In the genomic region with DNA sequence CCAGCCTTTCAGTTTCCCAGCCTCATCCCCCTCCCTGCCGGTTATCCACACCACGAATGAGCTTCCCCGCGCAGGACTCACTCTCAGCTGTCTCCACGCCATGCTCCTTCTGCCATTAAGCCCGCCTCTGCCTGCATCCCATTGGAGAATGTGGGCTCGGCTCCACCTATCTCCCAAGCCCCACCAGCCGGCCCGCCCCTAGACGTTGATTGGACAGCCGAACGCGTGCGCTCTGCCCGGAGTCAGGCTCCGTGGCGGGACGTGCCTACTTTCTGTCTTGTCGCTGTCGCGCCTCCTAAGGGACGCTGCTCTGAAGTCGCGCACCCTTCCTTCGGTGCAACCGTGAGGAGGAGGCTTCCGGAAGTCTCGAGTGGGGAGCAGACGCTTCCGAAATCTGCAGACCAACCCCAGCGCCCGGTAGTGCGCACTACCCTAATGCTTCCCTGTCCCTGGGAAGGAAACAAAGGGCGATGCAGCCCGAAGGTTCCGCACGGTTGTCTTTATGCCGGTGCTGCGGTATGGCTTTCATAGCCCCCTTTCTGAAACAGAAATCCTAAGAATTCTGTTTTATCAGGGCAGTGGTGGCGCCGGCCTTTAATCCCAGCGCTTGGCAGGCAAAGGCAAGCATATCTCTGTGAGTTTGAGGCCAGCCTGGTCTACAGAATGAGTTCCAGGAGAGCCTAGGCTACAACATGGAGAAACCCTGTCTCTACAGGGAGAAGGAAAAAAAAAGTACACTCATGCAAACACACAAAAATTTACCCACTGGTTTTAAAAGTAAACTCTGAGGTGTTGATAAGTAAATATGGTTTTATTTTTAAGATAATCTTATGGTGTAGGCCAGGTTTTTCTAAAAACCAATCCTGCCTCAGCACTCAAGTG, we compare ENCODE assay signal across 8 mouse cellular contexts. TPM values are rescaled to one million over a fixed set of nuclear protein-coding genes. Genes with fewer than 3 reads are reported as not detected.
DNase-seq lines count a peak whose midpoint lies in the region; ATAC-seq lines count a peak whose summit lies in the region.

A gene (minus strand): TSS at position 403 of the 882 bp plus-strand sequence.

- peaks cover 5% of the 10 kb centered on the region; the same call in 1 of the 2 replicates for H3K36me3 ChIP-seq in hindbrain, embryonic 15.5 days

- peak; percentile 100 for ATAC-seq in hindbrain, embryonic 15.5 days (ENCODE audit: low FRiP score, low read depth)

- peak within 1 kb of the TSS; percentile 63 for H3K9ac ChIP-seq in hindbrain, embryonic 15.5 days

- DNase-seq in T-cell, adult 2 months (ENCODE audit: low spot score): peak; percentile 98
- peak; percentile 95 to 97 for DNase-seq in cerebellum, postnatal 36 days
- DNase-seq in frontal cortex, postnatal 36 days (ENCODE audit: low spot score in 2 of 2): peak; percentile 97 to 98
- DNase-seq in left cerebral cortex, adult 11 months (ENCODE audit: low spot score): peak; percentile 96
- peak; percentile 97 to 98 for DNase-seq in lung, postnatal 4 days
- peak; percentile 92 for DNase-seq in retina, postnatal 7 days (ENCODE audit: low read depth, low spot score)
- peak; percentile 91 for DNase-seq in urinary bladder, adult 2 months (ENCODE audit: low spot score)

- peak within 1 kb of the TSS; percentile 56 for H3K4me3 ChIP-seq in hindbrain, embryonic 15.5 days

- H3K4me2 ChIP-seq in hindbrain, embryonic 15.5 days: peak within 1 kb of the TSS; percentile 77

- no peaks in the 10 kb centered on the region for H3K27me3 ChIP-seq in hindbrain, embryonic 15.5 days

- H3K9me3 ChIP-seq in hindbrain, embryonic 15.5 days: no peaks in the 10 kb centered on the region

- H3K4me1 ChIP-seq in hindbrain, embryonic 15.5 days (replicated peaks): peaks cover 13% of the 10 kb centered on the region

- H3K27ac ChIP-seq in hindbrain, embryonic 15.5 days (replicated peaks): peak within 1 kb of the TSS; percentile 90

- WGBS in hindbrain, embryonic 15.5 days: 0% methylated on average over 42 of the region's 42 CpGs

RNA-seq across cellular contexts. Expression of the gene that starts here (rescaled TPM):
- 30.5 and 31.1 TPM in 2 replicates for polyA plus RNA-seq in hindbrain, embryonic 15.5 days (2015; fragmentation: Nextera tagmentation; extraction: Ambion mirVana)
- polyA plus RNA-seq in urinary bladder, adult 2 months (2012; rRNA removed): 20.6 and 26.5 TPM in 2 replicates

Comparison
In these comparisons a context has a peak if more than half of its experiments do, and no peak if none do; other contexts are left out.
1. Peak in every context shown above with its lines: DNase-seq, ATAC-seq, H3K4me3 ChIP-seq and H3K27ac ChIP-seq.